Mouse (Mus musculus) central nervous system, embryonic 14 days (tissue): ENCODE data around the gene Evl. TPM values are rescaled to one million over a fixed set of nuclear protein-coding genes. Genes with fewer than 3 reads are reported as not detected.

Experiments
- polyA plus RNA-seq: library from polyadenylated mRNA; depleted of rRNA; stranded (reverse); fragments of >200 nt; gene quantifications from 2 replicates; pipeline ENCODE4 v1.2.3, GENCODE M21; 2012; rRNA removed

Evl gene
- 365 and 404 TPM in 2 replicates for polyA plus RNA-seq

GRCm38 (mm10) chr12:108554120-108554841 lies at the start of gene Evl:
Gene Evl, plus strand, starts transcription at chr12:108554720.

GRCm38 (mm10) chr12:108702185-108702584 lies 147.7 kb downstream of the Evl start, which contains the start of gene Degs2:
Gene Degs2, minus strand, starts transcription at chr12:108702315.

Other genes starting within 250 kb of the Evl start
- gene Hhipl1, start 248.4 kb upstream of the Evl start, polyA plus RNA-seq: 3.9 and 4.2 TPM in 2 replicates
- gene Cyp46a1, start 220.3 kb upstream of the Evl start, polyA plus RNA-seq: 41.5 and 46.2 TPM in 2 replicates
- 43.8 and 45.1 TPM in 2 replicates for gene Eml1, start 183.8 kb upstream of the Evl start, polyA plus RNA-seq
- 0.04 and 0.06 TPM in 2 replicates for gene Degs2, start 147.6 kb downstream of the Evl start, polyA plus RNA-seq
- 32.4 and 39.0 TPM in 2 replicates for gene Yy1, start 238.3 kb downstream of the Evl start, polyA plus RNA-seq